Mouse (Mus musculus) cerebellum, adult 9-10 months (tissue): Measurements from ENCODE around the gene Angel2.

Source experiments
- DNase-seq: peaks from one replicate; pipeline ENCODE4 v3.0.0; 2022

Angel2 gene

DNA sequence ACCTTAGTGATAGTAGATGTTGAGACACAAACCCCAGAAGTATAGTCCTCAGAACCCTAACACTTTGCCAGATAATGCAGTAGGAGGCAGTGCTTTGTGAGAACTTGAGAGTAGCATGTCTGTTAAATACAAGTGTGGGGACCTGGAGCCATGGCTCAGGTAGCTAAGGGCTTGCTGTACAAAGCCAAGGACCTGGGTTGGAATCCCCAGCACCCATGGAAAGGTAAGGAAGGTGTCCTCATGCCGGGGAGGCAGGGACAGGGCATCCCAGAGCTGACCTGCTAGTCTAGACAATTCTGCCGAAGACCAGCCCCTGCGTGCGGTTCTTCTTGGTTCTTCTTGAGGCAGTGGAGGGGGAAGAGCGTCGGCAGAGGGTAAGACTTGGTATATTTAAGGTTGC is 5.3 kb downstream of the Angel2 start:
- DNase-seq: no peak

DNA sequence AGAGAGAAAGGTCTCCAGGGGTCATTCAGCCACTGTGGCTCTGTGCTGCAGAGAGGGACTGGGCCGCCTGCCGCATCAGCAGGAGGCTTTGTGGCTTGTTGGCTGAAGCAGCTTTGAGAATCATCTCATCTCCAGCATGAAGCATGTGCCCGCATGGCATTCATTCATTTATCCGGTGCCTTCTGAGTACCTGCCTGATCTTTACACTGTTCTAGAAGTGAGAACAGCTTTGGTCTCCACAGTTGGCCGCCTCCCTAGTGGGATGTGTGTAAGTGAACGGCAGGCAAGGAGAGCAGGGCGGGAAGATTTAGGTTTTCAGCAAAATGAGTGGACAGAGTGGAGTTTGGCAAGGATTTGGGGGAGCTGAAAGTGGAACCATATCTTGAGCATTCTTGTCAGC is 14.9 kb downstream of the Angel2 start:
- DNase-seq: peak; percentile 77

DNA sequence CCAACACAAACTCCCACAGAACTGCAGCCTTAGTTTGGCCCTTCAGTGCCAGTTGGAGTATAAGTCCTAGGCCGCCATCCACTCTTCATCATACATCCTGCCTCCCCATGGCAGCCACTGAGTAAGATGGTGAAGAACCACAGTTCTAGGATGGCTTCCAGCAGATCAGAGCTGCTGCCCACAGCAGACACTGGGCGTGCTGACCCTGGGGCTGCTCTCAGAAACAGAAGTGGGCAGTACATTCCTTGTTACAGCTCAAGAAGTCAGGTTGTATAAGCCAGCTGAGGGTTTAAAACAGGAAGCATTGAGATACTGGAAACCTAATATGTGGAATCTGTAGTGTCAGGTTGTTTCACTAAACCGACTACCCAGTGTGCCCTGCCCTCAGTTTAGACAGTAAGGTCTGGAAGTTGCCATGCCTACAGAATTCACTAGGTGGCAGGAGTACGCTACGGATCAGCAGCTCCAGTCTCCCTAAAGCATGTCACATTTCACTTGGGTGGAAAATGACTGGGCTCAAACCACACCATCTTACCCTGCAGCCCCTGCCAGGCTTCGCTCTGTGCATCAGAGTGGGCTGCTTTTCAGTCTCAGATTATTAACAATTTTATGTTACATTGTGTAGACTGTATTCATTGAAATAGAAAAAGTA is 19.3 kb downstream of the Angel2 start:
- peak; percentile 75 for DNase-seq

DNA sequence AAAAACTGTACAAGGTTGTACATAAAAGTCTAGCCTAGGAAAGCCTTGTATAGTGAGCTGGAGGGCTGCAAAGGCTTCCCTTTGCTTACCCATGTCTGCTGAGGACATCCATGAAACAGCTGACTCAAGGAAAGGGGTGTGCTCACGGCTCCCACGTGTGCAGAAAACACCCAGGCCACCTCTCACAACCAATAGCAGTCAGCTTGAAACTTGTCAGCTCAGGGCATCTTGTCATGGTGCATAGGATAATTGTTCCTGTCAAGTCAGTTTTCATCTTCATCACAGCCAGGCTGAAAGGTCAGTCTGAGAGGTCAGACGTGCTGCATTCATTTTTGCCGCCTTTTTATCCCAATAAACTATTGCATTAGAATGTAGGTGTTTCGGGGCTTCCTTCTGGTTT is 23.1 kb downstream of the Angel2 start:
- DNase-seq: no peak

DNA sequence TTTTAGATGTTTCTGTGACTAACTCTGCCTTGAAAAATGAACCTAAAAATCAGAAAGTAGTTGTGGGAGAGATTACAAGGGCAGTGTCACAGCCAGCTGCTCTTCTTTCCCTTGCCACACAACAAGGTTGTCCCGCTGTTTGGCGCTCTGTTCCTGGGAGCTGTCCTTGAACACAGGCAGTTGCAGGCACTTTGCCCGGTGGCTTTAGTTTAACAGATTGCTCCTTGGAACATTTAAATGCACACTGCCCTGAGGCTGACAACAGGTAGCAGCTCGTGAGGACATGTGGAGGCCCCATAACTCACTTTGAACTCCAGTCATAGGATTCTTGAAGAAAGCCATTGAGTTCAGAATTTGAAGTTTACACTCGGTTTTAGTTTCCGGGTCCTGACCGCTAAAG is 23.5 kb downstream of the Angel2 start:
- peak; percentile 55 for DNase-seq

DNA sequence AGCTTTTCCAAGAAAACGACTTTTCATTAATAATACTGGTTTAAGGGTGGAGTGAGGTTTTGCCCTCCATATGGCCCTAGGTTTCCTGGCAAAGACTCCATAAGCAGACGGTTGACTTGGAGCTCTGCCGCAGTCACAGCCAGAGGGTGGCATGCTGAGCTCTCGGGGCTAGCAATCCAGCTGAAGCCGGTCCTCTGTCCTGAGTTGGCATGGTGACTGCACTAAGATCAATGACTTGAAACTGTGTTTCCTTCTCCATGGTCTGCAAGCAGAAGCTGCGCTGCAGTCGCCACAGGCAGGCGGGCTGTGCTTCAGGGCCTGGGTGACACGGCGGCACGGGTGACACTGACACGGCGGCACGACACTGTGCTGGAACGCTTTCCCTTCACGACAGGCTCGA is 23.9 kb downstream of the Angel2 start:
- DNase-seq: peak; percentile 72

DNA sequence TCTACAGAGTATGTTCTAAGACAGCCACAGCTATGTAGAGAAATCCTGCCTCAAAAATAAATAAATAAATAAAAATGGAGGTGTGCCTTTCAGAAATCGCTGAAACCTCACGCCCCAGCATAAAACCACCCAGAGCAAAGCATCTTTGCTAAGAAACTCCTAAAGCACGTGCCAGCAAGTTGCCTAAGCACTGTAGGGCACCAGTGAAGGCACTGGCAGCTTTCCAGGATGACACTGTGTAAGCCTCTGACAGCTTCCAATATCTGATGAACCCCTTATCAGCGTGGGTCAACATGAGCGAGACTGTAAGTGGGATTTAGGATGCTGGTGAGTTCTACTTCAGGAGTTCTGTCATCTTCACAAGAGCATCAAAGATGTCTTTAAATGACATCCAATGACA is 26.1 kb downstream of the Angel2 start:
- no peak for DNase-seq

DNA sequence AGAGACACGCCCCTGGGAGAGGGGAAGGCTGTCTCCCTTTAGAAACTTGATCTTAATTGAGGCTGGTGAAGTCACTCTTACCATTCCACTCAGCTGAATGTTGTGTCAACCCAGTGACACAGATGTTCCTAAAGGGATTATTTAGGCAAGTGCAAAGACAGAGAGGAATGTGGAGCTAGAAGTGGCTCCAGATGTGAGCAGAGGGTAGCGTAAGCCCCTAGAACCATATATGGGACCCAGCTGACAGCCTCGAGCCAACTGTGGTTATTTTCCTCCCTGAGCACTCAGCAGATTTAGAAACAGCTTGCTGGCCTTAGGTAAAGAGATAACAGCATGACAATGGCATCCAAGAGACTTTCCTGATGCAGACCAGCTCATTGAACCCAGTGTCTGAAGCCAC is 28.1 kb downstream of the Angel2 start:
- no peak for DNase-seq

DNA sequence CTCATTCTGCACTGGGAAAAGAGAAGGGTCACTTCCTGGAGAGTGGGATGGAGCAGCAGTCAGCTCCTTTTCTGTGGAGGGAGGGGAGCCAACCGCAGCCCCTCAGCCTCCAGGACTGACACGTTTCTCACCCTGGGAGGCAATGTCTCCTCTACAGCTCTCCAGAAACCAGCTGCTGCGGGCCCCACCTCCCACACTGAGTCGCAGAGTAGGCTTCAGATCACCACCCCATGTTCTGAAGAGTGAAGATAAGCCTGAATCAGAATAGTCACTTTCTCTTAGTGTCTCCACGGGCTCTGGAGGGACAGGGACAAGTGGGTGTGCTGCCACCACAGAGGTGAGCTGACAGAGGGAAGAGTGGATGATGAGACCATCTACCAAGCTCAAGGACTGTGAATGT is 33.9 kb downstream of the Angel2 start:
- no peak for DNase-seq

DNA sequence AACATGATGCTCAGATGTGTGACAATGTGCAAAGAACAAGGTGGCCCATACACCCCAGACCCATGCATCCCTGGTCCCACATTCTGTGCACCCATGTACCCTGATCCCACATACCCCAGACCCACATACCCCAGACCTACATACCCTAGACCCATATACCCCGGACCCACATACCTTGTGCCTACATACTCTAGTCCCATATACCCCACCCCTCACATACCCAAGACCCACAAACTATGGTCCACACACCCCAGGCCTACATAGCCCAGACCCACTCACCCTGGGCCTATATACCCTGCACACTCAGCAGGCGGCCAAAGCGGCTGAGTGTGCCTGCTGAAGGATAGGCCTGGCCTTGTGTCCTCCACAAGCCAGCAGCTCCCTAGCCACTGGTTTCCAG is 37.8 kb downstream of the Angel2 start:
- no peak for DNase-seq

DNA sequence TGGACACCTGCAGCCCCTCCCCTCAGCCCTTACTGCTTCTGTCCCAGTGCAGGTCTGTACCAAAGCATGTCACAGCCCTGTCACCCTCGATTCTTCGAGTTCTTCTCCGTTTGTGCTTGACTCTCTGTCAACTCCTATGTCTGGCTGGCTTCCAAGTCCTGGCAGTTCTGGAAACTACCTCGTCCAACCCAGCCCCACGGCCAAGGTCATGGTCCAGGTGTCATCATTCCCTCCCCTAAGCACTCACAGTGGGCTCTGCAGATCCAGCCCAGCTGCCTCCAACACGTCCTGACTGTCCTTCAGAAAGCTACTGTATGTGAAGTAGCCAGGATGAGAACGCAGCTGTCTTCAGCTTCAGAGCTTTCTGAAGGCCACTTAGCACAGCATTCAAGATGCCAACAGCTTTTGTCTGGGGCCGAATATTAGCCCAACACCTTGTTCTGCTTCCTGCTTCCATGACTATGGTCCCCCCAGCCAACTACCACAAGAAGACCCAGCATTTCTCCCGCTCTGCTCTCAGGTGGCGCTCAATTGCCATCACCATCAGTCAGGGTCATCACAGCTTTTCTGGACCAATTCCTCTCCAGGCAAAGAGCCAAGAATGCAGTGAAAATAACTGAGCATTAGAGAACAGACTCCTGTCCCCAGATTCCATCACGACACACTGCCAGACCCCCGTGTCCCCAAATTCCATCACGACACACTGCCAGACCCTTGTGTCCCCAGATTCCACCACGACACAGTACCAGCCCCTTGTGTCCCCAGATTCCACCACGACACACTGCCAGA is 40.3 kb downstream of the Angel2 start:
- DNase-seq: no peak

DNA sequence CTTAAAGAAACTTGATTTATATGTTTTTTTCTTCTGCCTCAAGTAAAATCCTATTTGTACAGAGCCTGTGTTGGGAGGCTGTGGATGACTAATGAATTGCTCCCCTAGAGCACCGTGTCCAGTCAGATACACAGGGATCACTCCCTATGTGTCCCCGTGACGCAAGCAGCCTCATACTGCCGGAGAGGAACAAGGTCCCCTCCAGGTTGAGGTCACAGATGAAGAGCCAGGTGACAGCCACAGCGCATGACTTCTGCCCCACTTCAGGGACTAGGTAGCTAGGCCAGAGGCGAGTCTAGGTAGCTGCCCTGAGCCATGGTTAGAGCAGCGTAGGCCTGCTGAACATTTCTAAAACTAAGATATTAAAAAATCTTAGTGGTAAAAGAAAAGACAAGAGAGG is 43.1 kb downstream of the Angel2 start:
- DNase-seq: no peak

DNA sequence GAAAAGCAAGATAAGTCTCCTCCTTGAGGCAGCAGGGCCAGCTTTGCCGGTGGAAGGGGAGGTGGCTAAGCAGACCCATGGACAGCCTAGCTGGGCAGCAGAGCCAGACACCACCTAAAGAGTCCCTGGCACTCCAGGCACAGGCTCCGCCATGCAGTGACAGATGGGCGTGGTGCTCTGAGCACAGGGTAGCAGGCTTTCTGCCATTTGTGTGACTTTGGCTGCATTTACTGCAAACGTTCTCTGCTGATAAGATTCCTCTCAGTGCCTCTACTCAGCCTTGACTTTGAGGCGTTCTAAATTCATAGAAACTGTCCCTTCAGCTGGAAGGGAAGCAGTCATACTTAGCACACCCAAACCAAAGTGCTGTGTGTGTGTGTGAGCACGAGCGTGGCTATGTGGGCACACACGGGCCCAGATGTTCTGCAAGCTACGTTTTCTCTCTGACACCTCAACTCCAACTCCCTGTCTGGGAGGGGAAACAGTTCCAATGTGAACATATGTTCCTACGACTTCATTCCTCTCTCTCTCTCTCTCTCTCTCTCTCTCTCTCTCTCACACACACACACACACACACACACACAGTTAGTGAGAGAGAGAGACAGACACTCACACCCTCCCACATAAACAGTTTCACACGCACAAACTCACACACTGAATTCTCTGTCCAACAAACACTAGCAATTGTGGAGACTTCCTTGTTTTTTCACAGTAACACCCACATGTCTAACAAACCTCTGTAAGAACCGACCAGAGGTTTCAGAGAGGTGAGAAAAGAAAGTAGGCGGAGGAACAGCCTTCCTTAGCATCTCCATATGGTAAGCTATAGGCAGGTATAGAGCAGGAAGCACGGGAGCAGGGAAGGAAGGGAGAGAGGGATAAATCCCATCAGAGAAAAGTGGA is 47.0 kb downstream of the Angel2 start:
- DNase-seq: peak; percentile 36

DNA sequence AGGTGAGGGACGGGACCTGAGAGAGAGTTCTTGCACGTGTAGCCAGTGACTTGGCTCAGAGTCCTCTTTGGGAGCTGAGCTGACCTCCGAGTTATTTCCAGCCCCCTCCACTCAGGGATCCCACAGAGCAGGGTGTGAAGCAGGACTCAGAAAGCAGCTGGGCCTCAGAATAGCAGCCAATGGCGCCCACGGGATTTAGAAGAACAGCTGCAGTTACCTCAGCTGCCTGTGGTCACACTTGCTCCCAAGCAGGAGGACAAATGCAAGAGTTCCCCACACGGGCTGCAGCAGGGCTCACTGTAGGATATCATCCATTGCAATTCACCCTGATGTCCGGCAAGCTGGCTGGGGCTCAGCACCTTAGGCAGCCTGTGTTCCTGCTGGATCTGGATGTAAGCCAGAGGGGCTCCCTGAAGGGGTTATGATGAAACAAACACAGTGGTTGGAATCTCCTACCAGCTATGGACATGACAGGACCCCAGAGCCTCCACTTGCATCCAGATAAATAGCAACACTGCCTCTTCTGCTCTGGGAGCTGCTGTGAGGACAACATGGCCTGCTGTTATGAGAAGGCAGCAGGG is 47.8 kb downstream of the Angel2 start:
- no peak for DNase-seq

DNA sequence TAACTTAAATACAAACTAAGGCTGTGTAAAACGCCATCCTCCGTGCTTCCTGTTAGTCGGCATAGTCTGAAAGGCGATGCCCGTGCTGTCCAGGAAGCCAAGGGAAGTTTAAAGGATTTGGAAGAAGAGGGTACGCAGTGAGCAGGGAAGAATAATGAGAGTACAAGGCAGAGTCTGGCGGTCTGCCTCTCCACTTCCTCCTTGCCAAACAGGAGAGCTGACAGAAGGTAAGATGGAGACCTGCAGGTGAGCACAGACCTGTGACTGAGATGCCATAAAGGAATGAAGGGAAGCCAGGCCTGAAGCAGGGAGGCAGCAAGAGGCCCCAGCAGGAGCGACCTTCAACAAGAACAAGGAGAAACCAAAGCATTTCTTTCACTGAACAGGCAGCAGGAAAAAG is 49.3 kb downstream of the Angel2 start:
- DNase-seq: no peak

DNA sequence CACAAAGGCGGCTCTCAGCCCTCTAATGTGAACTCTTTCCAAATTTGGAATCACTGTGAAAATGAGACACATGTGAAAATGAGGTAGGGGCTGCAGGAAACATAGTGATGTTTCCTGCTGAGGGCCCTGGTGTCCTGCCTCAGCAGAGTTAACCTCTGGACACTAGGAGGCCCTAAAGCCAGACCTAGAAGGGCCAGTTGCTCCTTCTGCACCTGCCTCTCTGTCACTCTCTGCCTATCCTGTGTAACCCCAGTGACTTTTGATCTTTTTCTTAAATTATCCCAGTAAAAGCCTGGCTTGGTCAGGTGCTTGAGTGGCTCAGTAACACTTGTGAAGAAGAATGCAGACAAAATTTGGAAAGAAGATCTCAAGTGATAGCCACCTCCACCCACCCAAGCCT is 49.9 kb downstream of the Angel2 start:
- DNase-seq: no peak

DNA sequence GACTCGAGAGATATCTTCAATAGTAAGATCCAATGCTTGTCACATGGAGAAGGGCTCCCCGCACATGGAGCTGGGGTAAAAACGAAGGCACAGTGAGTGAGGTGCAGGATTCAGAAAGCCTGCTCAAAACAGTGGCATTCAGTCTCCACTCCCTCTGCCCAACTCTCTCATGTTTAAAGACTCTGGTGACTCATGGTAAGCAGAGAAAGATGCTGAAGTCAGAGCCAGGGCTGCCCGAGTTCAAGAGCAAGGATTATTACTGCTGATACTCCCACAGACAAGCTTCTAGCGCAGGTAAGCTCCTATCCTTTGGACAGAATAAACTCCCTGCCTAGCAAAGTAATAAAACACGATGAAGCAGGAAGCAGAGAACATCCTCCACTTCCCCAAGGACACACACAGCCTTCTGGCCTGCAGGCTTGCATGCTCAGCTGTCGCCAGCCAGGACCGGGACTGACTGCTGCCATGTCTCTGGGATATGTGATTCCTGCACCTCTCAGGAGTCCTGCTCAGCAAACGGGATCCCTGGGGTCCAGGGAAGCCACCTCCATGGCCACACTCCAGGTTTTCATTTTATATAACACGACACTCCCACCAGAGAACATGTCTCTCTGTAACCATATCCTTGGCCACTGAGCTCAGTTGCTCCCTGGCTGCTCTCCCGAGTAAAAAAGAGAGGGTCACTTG is 52.1 kb downstream of the Angel2 start:
- DNase-seq: no peak

DNA sequence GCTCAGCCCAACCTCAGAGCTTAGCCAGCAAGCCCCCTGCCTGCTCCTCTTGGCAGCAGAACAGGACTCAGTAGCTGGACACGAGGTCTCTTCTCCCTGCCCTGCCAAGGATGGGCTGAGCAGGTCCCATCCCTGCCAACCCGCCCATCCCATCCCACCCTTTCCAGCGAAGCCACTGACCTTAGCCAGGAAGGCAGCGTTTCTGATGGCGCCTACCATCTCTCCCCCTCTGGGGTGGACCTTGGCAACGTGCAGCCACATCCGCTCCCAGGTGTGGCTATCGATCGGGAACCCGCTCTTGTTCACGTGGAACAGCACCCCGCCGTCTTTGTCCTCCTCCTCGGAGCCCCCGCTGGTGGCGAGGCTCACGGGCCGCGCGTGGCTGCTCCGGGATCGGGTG is 53.1 kb downstream of the Angel2 start:
- no peak for DNase-seq

DNA sequence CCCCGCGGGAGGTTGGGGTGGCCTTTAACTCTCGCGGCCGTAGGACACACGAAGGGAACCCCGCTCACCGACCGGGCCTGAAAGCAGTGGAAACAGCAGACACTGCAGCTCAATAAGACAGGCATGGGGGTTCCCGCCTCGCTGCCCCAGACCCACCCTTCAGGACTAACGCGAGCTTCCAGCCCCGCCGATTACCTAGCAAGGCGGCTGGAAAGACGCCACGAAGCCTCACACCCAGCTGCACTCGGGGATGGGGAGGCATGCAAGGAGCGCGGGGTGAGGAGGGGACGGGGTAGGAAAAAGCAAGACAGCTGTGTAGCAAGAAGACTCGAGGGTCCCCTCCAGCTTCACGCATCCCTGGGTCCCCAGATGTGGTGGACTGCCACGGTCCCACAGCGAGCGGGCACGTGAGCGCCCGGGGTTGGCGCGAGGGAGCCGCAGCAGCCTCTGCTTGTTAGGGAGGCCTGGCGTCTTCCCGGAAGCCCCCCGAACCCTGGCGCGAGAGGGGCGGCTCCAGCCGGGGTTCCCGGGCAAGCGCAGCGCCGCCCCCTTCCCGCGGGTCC is 53.7 kb downstream of the Angel2 start:
- no peak for DNase-seq

DNA sequence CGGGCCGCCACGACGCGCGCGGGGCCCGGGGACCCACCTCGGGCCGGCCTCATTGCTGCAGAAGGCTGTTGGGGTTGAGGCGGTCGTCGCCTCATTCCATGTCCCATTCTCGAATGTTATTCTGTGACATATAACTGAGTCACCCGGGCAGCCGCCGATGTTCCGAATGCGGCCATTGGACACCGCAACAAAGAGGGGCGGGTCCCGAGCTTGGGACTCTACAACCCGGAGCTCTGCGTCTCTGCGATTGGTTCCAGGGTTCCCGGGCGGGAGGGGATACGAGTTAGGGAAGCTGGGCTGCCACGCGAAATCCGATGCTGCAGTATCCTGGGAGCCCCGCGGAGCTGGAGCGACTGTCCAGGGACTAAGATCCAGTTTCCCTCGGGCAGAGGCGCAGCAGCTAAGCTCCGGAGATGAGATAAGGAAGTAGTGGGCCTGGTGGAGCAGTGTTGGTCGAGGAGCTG is 54.2 kb downstream of the Angel2 start, which contains the start of gene Vash2:
Gene Vash2 (minus strand): TSS at position 197 of the 464 bp plus-strand sequence.
- peak; percentile 28 for DNase-seq

DNA sequence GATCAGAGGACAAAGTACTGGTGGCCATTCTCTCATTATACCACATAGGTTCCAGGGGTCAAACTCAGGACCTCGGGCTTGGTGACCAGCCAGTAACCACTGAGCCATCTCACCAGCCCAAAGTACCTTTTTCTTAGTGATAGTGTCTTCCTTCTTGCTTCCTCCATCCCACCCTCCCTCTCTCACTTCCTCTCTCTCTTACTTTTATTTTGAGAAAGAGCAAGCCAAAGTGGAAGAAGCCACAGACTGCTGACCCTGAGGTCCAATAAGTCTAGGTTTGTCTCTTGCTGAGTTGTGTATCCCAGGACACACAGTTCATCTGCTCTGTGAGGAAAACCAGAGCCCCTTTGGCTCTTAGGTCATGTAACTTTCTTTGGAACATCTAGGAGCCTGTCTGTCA is 55.6 kb downstream of the Angel2 start:
- DNase-seq: no peak

DNA sequence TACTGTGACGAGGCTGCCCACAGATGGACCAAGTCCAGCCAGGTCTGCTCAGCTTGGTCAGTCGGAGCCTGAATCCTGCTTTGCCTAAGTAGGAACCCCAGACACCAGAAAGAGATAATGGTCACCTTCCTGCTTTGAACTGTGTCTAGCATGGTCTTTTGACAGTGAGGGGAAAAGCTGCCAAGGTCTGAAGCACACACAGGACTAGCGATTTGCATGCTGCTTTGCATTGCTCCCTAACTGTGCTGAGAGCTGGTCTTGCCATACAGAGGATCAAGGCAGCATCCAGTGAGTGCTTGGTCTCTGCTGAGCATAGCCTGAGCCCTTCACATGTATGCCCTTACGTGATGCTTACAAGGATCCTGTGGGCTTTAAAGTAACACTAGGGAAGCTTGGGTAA is 56.5 kb downstream of the Angel2 start:
- no peak for DNase-seq
